Mouse (Mus musculus) brain, embryonic 18.5 days (tissue): Measurements from ENCODE around the gene Dab1.
A peak's percentile ranks its signal among the peaks of the same experiment; 100 is the strongest.

Source experiments
- DNase-seq: peaks from one replicate; pipeline ENCODE4 v3.0.0-alpha.2; 2012; ENCODE audit warnings: low read depth, low spot score

Gene Dab1

GRCm38 (mm10) chr4:104665553-104665952 lies 1046.4 kb downstream of the Dab1 start:
- DNase-seq, result no peak

- DNase-seq, result no peak
Observed at GRCm38 (mm10) chr4:104666831-104667551, 1047.8 kb downstream of the Dab1 start.

- no peak for DNase-seq
Observed at GRCm38 (mm10) chr4:104668061-104668460, 1048.9 kb downstream of the Dab1 start.

GRCm38 (mm10) chr4:104669406-104669805 lies 1050.2 kb downstream of the Dab1 start:
- no peak for DNase-seq

GRCm38 (mm10) chr4:104670741-104671140 lies 1051.6 kb downstream of the Dab1 start:
- no peak for DNase-seq

GRCm38 (mm10) chr4:104673317-104673716 lies 1054.2 kb downstream of the Dab1 start:
- no peak for DNase-seq

- no peak for DNase-seq
Observed at GRCm38 (mm10) chr4:104674706-104675105, 1055.5 kb downstream of the Dab1 start.

GRCm38 (mm10) chr4:104678234-104678633 lies 1059.1 kb downstream of the Dab1 start:
- no peak for DNase-seq

GRCm38 (mm10) chr4:104680475-104680874 lies 1061.3 kb downstream of the Dab1 start:
- DNase-seq, result no peak

GRCm38 (mm10) chr4:104686137-104686809 lies 1067.1 kb downstream of the Dab1 start:
- DNase-seq, result no peak

- no peak for DNase-seq
Observed at GRCm38 (mm10) chr4:104689047-104689446, 1069.9 kb downstream of the Dab1 start.

GRCm38 (mm10) chr4:104691026-104691425 lies 1071.9 kb downstream of the Dab1 start:
- DNase-seq, result no peak

GRCm38 (mm10) chr4:104694188-104694587 lies 1075.0 kb downstream of the Dab1 start:
- no peak for DNase-seq

GRCm38 (mm10) chr4:104696522-104696921 lies 1077.4 kb downstream of the Dab1 start:
- DNase-seq, result no peak

- DNase-seq, result no peak
Observed at GRCm38 (mm10) chr4:104697703-104698102, 1078.5 kb downstream of the Dab1 start.

GRCm38 (mm10) chr4:104705664-104706645 lies 1086.8 kb downstream of the Dab1 start:
- peak; percentile 73 for DNase-seq

GRCm38 (mm10) chr4:104712338-104713083 lies 1093.4 kb downstream of the Dab1 start:
- no peak for DNase-seq

- DNase-seq, result no peak
Observed at GRCm38 (mm10) chr4:104714925-104715519, 1095.9 kb downstream of the Dab1 start.

- DNase-seq, result no peak
Observed at GRCm38 (mm10) chr4:104715857-104716256, 1096.7 kb downstream of the Dab1 start.

GRCm38 (mm10) chr4:104716506-104716905 lies 1097.3 kb downstream of the Dab1 start:
- no peak for DNase-seq
